In the genomic region with DNA sequence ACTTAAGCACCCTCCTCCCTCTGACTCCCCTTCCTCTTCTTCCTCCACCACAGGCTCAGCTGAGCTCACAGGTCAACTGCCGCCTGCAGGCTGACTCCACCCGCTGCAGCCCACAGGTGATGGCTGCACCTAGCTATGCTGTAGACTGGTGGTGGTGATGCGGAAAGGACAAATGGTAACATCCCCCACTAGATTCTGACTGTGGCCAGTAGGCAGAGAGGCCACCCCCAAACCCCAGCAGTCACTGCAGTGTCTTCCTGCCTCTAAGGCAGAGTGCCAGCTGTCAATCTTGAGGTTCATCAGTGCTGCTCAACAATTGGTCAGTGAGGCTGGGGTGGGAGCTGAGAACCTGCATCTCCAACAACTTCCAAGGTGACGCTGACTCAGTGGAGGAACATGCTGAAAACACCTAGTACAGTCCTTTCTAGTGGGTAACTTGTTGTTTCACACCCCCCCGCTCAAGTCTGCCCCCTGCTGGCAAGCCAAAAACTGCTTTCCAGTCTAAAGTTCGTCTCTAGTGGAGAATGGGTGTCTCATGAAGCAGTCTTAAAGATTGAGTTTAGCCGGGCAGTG, we compare ENCODE assay signal across 8 mouse cellular contexts. TPM values are rescaled to one million over a fixed set of nuclear protein-coding genes. Genes with fewer than 3 reads are reported as not detected.
DNase-seq lines count a peak whose midpoint lies in the region; ATAC-seq lines count a peak whose summit lies in the region.

No protein-coding gene starts in this region.

- H3K4me3 ChIP-seq in midbrain, embryonic 12.5 days: no peak overlapping the region
- no peak overlapping the region for H3K4me3 ChIP-seq in midbrain, embryonic 14.5 days (replicated peaks; ENCODE audit: low read depth, low read length)

- WGBS in midbrain, embryonic 12.5 days: 74% methylated on average over 7 of the region's 7 CpGs
- WGBS in midbrain, embryonic 14.5 days: 69% methylated on average over 7 of the region's 7 CpGs

- H3K36me3 ChIP-seq in midbrain, embryonic 12.5 days: no peaks in the 10 kb centered on the region
- no peaks in the 10 kb centered on the region for H3K36me3 ChIP-seq in midbrain, embryonic 14.5 days (ENCODE audit: control insufficient read depth, insufficient read depth, low read length)

- peak; percentile 30; the same call in 1 of the 2 replicates for ATAC-seq in midbrain, embryonic 12.5 days (ENCODE audit: low FRiP score, low read depth)
- no peak for ATAC-seq in midbrain, embryonic 14.5 days (ENCODE audit: low FRiP score, low TSS enrichment)
- peak; percentile 43 to 72 for ATAC-seq in hematopoietic stem cell, adult 5-6 weeks (replicated peaks in 1 of 2; ENCODE audit: insufficient read depth in 1 of 2, low FRiP score in 2 of 2, low TSS enrichment in 1 of 2, low read depth in 1 of 2, poor library complexity in 2 of 2, severe bottlenecking in 2 of 2)
- ATAC-seq in monocyte, adult 5-6 weeks (replicated peaks; ENCODE audit: insufficient number of reproducible peaks, low FRiP score, low TSS enrichment, poor library complexity, severe bottlenecking): peak; percentile 37; the same call in 1 of the 2 replicates

- no peaks in the 10 kb centered on the region for H3K9me3 ChIP-seq in midbrain, embryonic 12.5 days
- no peaks in the 10 kb centered on the region for H3K9me3 ChIP-seq in midbrain, embryonic 14.5 days (ENCODE audit: control insufficient read depth, low read length)

- peak; percentile 17 for DNase-seq in cerebellum, adult 8-10 months
- no peak for DNase-seq in cerebellum, adult 11-12 months
- no peak for DNase-seq in midbrain, embryonic 14.5 days
- no peak for DNase-seq in urinary bladder, postnatal 10 days (ENCODE audit: low spot score)
- DNase-seq in embryo, embryonic 9.5 days (ENCODE audit: extremely low spot score): no peak

- no peak overlapping the region for H3K4me2 ChIP-seq in midbrain, embryonic 12.5 days (replicated peaks)
- no peak overlapping the region for H3K4me2 ChIP-seq in midbrain, embryonic 14.5 days (ENCODE audit: low read length)

- no peaks in the 10 kb centered on the region for H3K27me3 ChIP-seq in midbrain, embryonic 12.5 days
- no peaks in the 10 kb centered on the region for H3K27me3 ChIP-seq in midbrain, embryonic 14.5 days (ENCODE audit: control insufficient read depth, insufficient read depth, low read length)

- H3K9ac ChIP-seq in midbrain, embryonic 12.5 days (replicated peaks): no peak overlapping the region
- no peak overlapping the region for H3K9ac ChIP-seq in midbrain, embryonic 14.5 days (replicated peaks; ENCODE audit: low read length)

- no peak overlapping the region for H3K27ac ChIP-seq in midbrain, embryonic 12.5 days (replicated peaks)
- H3K27ac ChIP-seq in midbrain, embryonic 14.5 days (replicated peaks; ENCODE audit: low read depth, low read length): no peak overlapping the region

- no peaks in the 10 kb centered on the region for H3K4me1 ChIP-seq in midbrain, embryonic 12.5 days
- no peaks in the 10 kb centered on the region for H3K4me1 ChIP-seq in midbrain, embryonic 14.5 days (ENCODE audit: control insufficient read depth, insufficient read depth, low read length)

RNA-seq across cellular contexts. Expression of a gene that starts 10.3 kb away (rescaled TPM):
- not detected in 2 replicates for polyA plus RNA-seq in midbrain, embryonic 12.5 days (2016; fragmentation: Nextera tagmentation; extraction: Ambion mirVana)
- not detected in 2 replicates for polyA plus RNA-seq in midbrain, embryonic 14.5 days (2014; fragmentation: Nextera tagmentation; extraction: Ambion mirVana)
- total RNA-seq in hematopoietic stem cell, adult 5-6 weeks (2017): not detected in 2 replicates
- not detected in 3 replicates for total RNA-seq in monocyte, adult 5-6 weeks (2017)

RNA-seq across cellular contexts. Expression of a gene that starts 10.4 kb away (rescaled TPM):
- polyA plus RNA-seq in midbrain, embryonic 12.5 days (2016; fragmentation: Nextera tagmentation; extraction: Ambion mirVana): not detected in 2 replicates
- not detected in 2 replicates for polyA plus RNA-seq in midbrain, embryonic 14.5 days (2014; fragmentation: Nextera tagmentation; extraction: Ambion mirVana)
- total RNA-seq in hematopoietic stem cell, adult 5-6 weeks (2017): not detected in 2 replicates
- not detected in 3 replicates for total RNA-seq in monocyte, adult 5-6 weeks (2017)

RNA-seq across cellular contexts. Expression of a gene that starts 56.5 kb away (rescaled TPM):
- 345 and 383 TPM in 2 replicates for polyA plus RNA-seq in midbrain, embryonic 12.5 days (2016; fragmentation: Nextera tagmentation; extraction: Ambion mirVana)
- polyA plus RNA-seq in midbrain, embryonic 14.5 days (2014; fragmentation: Nextera tagmentation; extraction: Ambion mirVana): 153 and 154 TPM in 2 replicates
- total RNA-seq in hematopoietic stem cell, adult 5-6 weeks (2017): 725 and 1,004 TPM in 2 replicates
- 271 to 340 TPM (median 288 TPM) in 3 replicates for total RNA-seq in monocyte, adult 5-6 weeks (2017)
